Mouse (Mus musculus): ENCODE results near the gene Gm14214.
A peak's percentile ranks its signal among the peaks of the same experiment; 100 is the strongest.

Gene Gm14214

GRCm38 (mm10) chr2:154769930-154770329 lies at the start of gene Gm14214:
TSS of gene Gm14214 (minus strand) at chr2:154770030.
- no peak for DNase-seq (ENCODE audit: low read depth, low spot score)

GRCm38 (mm10) chr2:154818599-154818998 lies 48.8 kb upstream of the Gm14214 start:
- DNase-seq (ENCODE audit: low read depth, low spot score), result no peak

GRCm38 (mm10) chr2:154817788-154818187 lies 48.0 kb upstream of the Gm14214 start:
- DNase-seq (ENCODE audit: low read depth, low spot score), result no peak

- no peak for DNase-seq (ENCODE audit: low read depth, low spot score)
Measured at GRCm38 (mm10) chr2:154817089-154817488, 47.3 kb upstream of the Gm14214 start.

- DNase-seq (ENCODE audit: low read depth, low spot score), result no peak
Measured at GRCm38 (mm10) chr2:154813426-154813825, 43.6 kb upstream of the Gm14214 start.

GRCm38 (mm10) chr2:154810821-154811220 lies 41.0 kb upstream of the Gm14214 start:
- no peak for DNase-seq (ENCODE audit: low read depth, low spot score)

- no peak for DNase-seq (ENCODE audit: low read depth, low spot score)
Measured at GRCm38 (mm10) chr2:154809107-154809762, 39.4 kb upstream of the Gm14214 start.

GRCm38 (mm10) chr2:154807689-154808088 lies 37.9 kb upstream of the Gm14214 start:
- no peak for DNase-seq (ENCODE audit: low read depth, low spot score)

GRCm38 (mm10) chr2:154803845-154804244 lies 34.0 kb upstream of the Gm14214 start:
- DNase-seq (ENCODE audit: low read depth, low spot score), result no peak

- DNase-seq (ENCODE audit: low read depth, low spot score), result no peak
Measured at GRCm38 (mm10) chr2:154803372-154803771, 33.5 kb upstream of the Gm14214 start.

- peak; percentile 42 for DNase-seq (ENCODE audit: low read depth, low spot score)
Measured at GRCm38 (mm10) chr2:154791661-154792642, 22.1 kb upstream of the Gm14214 start.

- DNase-seq (ENCODE audit: low read depth, low spot score), result peak; percentile 97
Measured at GRCm38 (mm10) chr2:154790656-154791483, 21.0 kb upstream of the Gm14214 start, which contains the start of the genes Raly and a. TSS of gene Raly (plus strand) at chr2:154791096. TSS of gene a (plus strand) at chr2:154791402.

GRCm38 (mm10) chr2:154789977-154790655 lies 20.3 kb upstream of the Gm14214 start:
- DNase-seq (ENCODE audit: low read depth, low spot score), result no peak

- no peak for DNase-seq (ENCODE audit: low read depth, low spot score)
Measured at GRCm38 (mm10) chr2:154789381-154789780, 19.6 kb upstream of the Gm14214 start.

GRCm38 (mm10) chr2:154786776-154787175 lies 16.9 kb upstream of the Gm14214 start:
- no peak for DNase-seq (ENCODE audit: low read depth, low spot score)

GRCm38 (mm10) chr2:154786187-154786586 lies 16.4 kb upstream of the Gm14214 start:
- no peak for DNase-seq (ENCODE audit: low read depth, low spot score)

- DNase-seq (ENCODE audit: low read depth, low spot score), result no peak
Measured at GRCm38 (mm10) chr2:154785284-154785683, 15.5 kb upstream of the Gm14214 start.

GRCm38 (mm10) chr2:154782856-154783650 lies 13.2 kb upstream of the Gm14214 start:
- no peak for DNase-seq (ENCODE audit: low read depth, low spot score)

GRCm38 (mm10) chr2:154782361-154782760 lies 12.5 kb upstream of the Gm14214 start:
- no peak for DNase-seq (ENCODE audit: low read depth, low spot score)

- DNase-seq (ENCODE audit: low read depth, low spot score), result no peak
Measured at GRCm38 (mm10) chr2:154779648-154780047, 9.8 kb upstream of the Gm14214 start.

Data from forelimb bud, embryonic 11.5 days (tissue).